Mouse (Mus musculus) heart, adult 2 months (tissue): Measurements from ENCODE around the gene Zfp871.

Experiments
- CTCF ChIP-seq: fragments of 200-600 bp; IDR thresholded peaks from 2 replicates; pipeline ENCODE4 v1.8.1; 2022; ENCODE audit warnings: antibody characterized with exemption, mild to moderate bottlenecking, moderate library complexity
- EP300 ChIP-seq: fragments of 200-500 bp; IDR thresholded peaks from 2 replicates; pipeline ENCODE4 v1.6.1; 2011; ENCODE audit warnings: low read depth, low read length, control low read depth; ENCODE audit not compliant: insufficient read depth
- POLR2A ChIP-seq: fragments of 200-500 bp; IDR thresholded peaks from 2 replicates; pipeline ENCODE4 v1.6.1; 2011; ENCODE audit warnings: mild to moderate bottlenecking, low read depth, low read length, control low read depth; ENCODE audit not compliant: insufficient read depth

GRCm38 (mm10) chr17:32829540-32830417, 41.7 kb upstream of the Zfp871 start, which contains the start of gene Zfp799:
- TF ChIP-seq EP300, result no peak
- TF ChIP-seq POLR2A, result peak; percentile 80
- TF ChIP-seq CTCF, result no peak
